Mouse (Mus musculus) E14TG2a.4 (cell line): ENCODE results near the gene Exoc1.

Source experiments
- CTCF ChIP-seq: conservative IDR thresholded peaks from 2 replicates; pipeline ENCODE4 v1.5.1; 2014; ENCODE audit warnings: low read length
- POU5F1 ChIP-seq: IDR thresholded peaks from 2 replicates; pipeline ENCODE4 v1.6.1; 2014; ENCODE audit warnings: low read length, borderline replicate concordance

GRCm38 (mm10) chr5:76540842-76541241 is 11.7 kb downstream of the Exoc1 start:
- TF ChIP-seq CTCF (peak; percentile 38), POU5F1 (no peak)
